Mouse (Mus musculus) v-Abl transformed pro-B cells (cell line): ENCODE results near the gene Ss18l2.

ENCODE experiments used
- in situ Hi-C, 2 experiments: fragments of 400-800 bp; cut with MboI; formaldehyde crosslinking; loops; one replicate each; pipeline ENCODE4 v1.15.1; 2025; ENCODE audit not compliant: unreplicated experiment in 2 of 2

The Ss18l2 gene

GRCm38 (mm10) chr9:121709898-121710583 lies at the start of gene Ss18l2:
Gene Ss18l2, plus strand, starts transcription at chr9:121710329.
- in situ Hi-C loops = loop anchor here in 1 of 2 experiments (5.0 to 25.0 kb wide), 5 partner anchors 38 to 1777 kb away; partner anchors contain the start of genes 1110059G10Rik, Kif15, Limd1 and Pomgnt2

DNA sequence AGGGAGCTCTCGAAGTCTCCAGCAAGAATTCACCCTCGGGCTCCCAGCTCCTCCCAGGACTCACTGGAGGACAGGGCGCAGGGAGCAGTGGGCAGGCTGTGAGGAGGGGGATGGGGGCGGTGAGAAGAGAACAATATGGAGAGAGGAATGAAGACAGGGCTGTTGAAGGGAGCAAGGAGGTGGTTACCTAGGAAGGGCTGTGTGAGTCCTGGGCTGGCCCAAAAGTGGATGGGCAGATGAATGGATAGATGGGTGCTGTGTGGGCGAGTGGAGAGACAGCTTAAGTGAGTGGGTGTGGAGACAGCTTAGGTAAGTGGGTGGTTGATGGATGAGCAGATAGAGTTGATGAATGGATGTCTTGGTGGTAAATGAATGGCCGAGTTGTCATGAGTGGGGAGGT lies 46.7 kb upstream of the Ss18l2 start:
- in situ Hi-C loops = loop anchor here in 1 of 2 experiments (10.0 kb wide), 1 partner anchor 161 kb away; no protein-coding TSS in a partner anchor

GRCm38 (mm10) chr9:121664104-121664503 lies 46.0 kb upstream of the Ss18l2 start:
- in situ Hi-C loops = loop anchor here in 1 of 2 experiments (10.0 kb wide), 1 partner anchor 161 kb away; no protein-coding TSS in a partner anchor

DNA sequence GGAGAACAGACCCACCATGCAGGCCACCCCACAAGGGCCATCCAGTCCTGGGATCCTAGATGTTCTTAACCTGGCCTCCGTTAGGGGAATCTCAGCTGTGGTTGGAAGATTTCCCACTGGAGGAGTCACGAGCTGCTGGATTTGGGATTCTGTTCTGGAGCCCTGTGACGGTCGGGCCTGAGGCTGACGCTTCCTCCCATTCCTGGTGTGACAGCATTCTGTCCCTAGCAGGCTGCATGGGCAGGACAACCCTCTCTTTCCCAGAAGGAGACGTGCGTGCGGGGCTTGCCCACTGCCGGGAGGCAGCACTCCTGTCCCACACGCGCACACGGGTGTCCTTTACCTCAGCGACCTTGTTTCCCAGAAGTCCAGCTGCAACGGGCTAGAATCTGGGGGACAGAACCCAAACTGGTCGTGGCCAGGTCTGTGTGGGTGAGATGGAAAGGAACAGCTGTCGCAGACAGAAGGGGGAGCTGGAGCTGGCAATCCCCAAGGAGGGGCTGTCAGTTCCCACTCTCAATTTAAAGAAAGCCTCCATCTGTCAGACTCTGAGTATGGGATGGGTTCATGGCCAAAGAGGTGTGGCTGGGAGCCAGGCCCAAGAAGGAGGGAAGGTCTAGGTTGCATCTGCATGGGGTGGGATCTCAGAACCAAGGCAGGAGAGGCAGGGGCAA lies 43.0 kb upstream of the Ss18l2 start:
- in situ Hi-C loops = loop anchor here in 1 of 2 experiments (10.0 kb wide), 1 partner anchor 158 kb away; no protein-coding TSS in a partner anchor

DNA sequence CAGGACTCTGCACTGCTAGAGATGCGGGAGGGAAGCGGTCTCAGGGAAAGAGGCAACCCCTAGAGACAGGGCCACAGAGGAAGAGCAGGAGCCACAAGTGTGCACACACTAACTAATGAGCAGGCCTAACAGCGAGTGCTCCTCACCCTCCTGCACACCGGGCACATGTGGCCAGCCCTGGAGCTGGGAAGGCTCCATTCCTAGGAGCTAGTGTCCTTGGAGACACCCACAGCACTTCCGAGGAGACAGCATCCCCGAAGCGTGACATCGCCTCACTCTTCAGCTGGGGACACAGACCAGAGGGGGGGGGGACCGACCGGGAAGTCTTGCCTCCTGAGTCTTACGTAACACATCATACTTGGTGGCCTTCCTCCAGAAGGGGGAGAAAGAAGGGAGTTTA lies 42.3 kb upstream of the Ss18l2 start:
- in situ Hi-C loops = loop anchor here in 1 of 2 experiments (10.0 kb wide), 1 partner anchor 157 kb away; no protein-coding TSS in a partner anchor

DNA sequence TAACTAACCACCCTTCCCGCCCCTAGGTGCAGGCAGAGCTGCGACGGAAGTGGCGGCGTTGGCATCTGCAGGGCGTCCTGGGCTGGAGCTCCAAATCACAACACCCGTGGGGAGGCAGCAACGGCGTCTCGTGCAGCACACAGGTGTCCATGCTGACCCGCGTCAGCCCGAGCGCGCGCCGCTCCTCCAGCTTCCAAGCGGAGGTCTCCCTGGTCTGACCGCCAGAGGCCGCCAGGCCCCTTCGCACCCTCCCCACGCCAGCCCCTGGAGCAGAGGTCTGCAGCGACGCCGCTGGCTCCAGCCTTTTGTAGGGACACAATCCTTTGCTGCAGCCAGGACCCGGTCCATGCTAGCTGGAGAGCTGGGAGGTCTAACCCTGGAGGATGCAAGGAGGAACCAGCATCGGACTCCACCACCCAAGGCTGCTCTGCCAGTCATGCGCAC lies 40.8 kb upstream of the Ss18l2 start:
- in situ Hi-C loops = loop anchor here in 1 of 2 experiments (10.0 kb wide), 1 partner anchor 155 kb away; no protein-coding TSS in a partner anchor

GRCm38 (mm10) chr9:121671300-121671699 lies 38.8 kb upstream of the Ss18l2 start:
- in situ Hi-C loops = loop anchor here (5.0 to 10.0 kb wide), 3 partner anchors 36 to 1096 kb away; partner anchors contain the start of genes Rpl14 (in 1 of the 2) and Sec22c (in 1 of the 2)

- in situ Hi-C loops = loop anchor here (5.0 to 10.0 kb wide), 3 partner anchors 35 to 1098 kb away; partner anchors contain the start of genes Rpl14 (in 1 of the 2) and Sec22c (in 1 of the 2)
These were observed 37.8 kb upstream of the Ss18l2 start for GRCm38 (mm10) chr9:121672311-121672710.

GRCm38 (mm10) chr9:121673716-121674115 lies 36.4 kb upstream of the Ss18l2 start:
- in situ Hi-C loops = loop anchor here (5.0 to 10.0 kb wide), 3 partner anchors 34 to 1099 kb away; partner anchors contain the start of genes Rpl14 (in 1 of the 2) and Sec22c (in 1 of the 2)

DNA sequence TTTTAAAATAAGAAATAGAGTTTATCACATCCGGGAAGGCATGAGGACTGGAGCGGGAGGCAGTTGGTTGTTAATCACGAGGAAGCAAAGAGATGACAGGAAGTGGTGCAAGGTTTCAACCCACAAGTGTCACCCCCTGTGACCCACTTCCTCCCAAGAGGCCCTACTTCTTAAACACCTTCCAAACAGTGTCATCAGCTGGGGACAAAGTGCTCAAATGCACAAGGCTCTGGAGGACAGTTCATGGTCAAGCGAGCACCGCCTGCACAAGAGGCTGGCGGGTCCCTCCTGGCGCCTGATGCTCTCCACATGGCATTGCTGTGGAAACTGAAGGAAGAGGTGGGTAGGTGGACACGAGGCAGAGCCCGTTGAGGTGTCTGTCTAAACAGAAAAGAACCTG lies 35.1 kb upstream of the Ss18l2 start:
- in situ Hi-C loops = loop anchor here (10.0 kb wide), 2 partner anchors 300 to 1100 kb away; partner anchors contain the start of gene Rpl14 (in 1 of the 2)

DNA sequence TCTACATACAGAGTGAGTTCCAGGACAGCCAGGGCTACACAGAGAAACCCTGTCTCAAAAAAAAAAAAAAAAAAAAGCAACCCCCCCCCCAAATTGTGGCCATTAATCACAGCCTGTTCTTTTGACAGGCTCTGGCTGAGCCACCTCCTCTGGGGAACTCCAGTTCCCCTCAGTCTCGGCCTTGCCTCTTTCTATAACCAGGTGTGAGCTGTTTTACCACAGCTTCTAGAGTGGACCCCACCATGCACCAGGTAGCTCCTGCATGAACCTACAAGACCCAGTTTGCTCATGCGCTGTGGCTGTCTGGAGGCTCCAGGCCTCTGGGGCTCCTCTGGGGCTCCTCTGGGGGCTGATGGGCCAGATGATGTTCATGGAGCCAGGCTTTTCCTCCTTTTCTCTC lies 34.6 kb upstream of the Ss18l2 start:
- in situ Hi-C loops = loop anchor here (10.0 kb wide), 2 partner anchors 301 to 1101 kb away; partner anchors contain the start of gene Rpl14 (in 1 of the 2)

- in situ Hi-C loops = loop anchor here (10.0 kb wide), 2 partner anchors 302 to 1102 kb away; partner anchors contain the start of gene Rpl14 (in 1 of the 2)
These were observed 33.1 kb upstream of the Ss18l2 start for GRCm38 (mm10) chr9:121677069-121677468.

- in situ Hi-C loops = loop anchor here (10.0 kb wide), 2 partner anchors 303 to 1103 kb away; partner anchors contain the start of gene Rpl14 (in 1 of the 2)
These were observed 32.7 kb upstream of the Ss18l2 start for GRCm38 (mm10) chr9:121677476-121677875.

DNA sequence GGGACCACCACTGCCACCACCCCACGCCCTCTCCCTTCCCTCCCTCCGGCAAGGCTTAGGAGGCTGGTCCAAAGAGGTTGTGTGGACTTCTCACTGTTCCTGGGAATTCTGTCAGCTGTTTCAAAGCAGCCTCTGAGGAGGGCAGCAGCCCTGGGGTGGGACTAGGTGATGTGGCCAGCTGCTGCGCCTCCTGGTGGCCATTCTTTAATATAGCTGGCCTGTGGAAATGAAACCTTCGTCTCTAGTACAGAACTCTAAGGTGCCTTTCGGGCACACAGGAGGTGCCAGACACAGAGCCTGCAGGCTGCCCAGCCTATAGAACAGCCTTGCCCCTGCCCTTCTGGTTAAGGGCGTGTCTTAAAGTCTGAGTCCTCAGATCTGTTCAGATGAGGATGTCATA lies 30.6 kb upstream of the Ss18l2 start:
- in situ Hi-C loops = loop anchor here (10.0 kb wide), 2 partner anchors 305 to 1105 kb away; partner anchors contain the start of gene Rpl14 (in 1 of the 2)

DNA sequence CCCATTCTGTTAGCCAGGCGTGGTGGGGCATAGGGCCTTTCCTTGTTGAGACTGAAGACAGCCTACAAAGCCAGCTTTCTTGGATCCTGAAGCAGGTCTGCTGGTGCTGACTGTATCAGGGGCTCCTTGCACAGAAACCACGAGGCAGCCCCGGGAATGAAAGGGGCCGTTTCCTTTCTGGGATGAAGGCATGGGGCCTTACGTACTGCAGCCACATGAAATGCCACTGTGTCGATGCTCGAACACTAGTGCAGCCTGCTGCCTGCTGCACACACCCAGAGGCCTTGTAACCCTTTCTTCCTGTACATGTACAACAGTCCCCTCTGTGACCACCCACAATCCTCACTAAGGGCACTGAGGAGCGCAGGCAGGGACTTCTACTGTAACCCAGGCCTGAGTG lies 28.9 kb upstream of the Ss18l2 start:
- in situ Hi-C loops = loop anchor here in 1 of 2 experiments (10.0 kb wide), 1 partner anchor 196 kb away; no protein-coding TSS in a partner anchor

- in situ Hi-C loops = loop anchor here in 1 of 2 experiments (10.0 kb wide), 1 partner anchor 197 kb away; no protein-coding TSS in a partner anchor
These were observed 28.0 kb upstream of the Ss18l2 start for GRCm38 (mm10) chr9:121682037-121682680.

GRCm38 (mm10) chr9:121684702-121685101 lies 25.4 kb upstream of the Ss18l2 start:
- in situ Hi-C loops = loop anchor here in 1 of 2 experiments (10.0 kb wide), 1 partner anchor 200 kb away; no protein-coding TSS in a partner anchor

DNA sequence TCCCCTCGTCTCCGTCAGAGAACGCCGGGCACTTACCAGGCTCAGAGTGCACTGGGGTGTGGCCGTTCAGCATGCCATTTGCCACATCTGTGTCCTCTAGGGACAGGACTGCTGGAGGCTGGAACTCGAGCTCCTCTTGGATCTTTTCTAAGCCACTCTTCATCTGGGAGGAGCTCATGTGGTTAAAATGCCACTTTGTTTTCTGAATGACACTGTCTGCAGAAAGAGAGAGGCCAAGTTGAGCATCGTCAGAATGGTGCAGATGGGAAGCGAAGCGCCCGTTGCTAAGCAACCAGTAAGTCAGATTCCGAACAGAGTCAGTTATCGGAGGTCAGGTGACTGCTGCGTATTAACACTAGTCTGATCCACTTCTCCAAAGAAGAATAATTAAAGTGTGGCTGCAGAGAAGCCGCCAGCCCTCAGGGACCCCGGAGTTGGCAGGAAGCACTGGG lies 19.9 kb upstream of the Ss18l2 start:
- in situ Hi-C loops = loop anchor here in 1 of 2 experiments (10.0 kb wide), 1 partner anchor 295 kb away; no protein-coding TSS in a partner anchor

GRCm38 (mm10) chr9:121690734-121691133 lies 19.4 kb upstream of the Ss18l2 start:
- in situ Hi-C loops = loop anchor here in 1 of 2 experiments (10.0 kb wide), 1 partner anchor 294 kb away; no protein-coding TSS in a partner anchor
